Mouse (Mus musculus): ENCODE measurements around the gene Gm49661. TPM values are rescaled to one million over a fixed set of nuclear protein-coding genes. Genes with fewer than 3 reads are reported as not detected.
A peak's percentile ranks its signal among the peaks of the same experiment; 100 is the strongest.

The Gm49661 gene
- polyA plus RNA-seq, 1 experiment from 2014 or later, result not detected

DNA sequence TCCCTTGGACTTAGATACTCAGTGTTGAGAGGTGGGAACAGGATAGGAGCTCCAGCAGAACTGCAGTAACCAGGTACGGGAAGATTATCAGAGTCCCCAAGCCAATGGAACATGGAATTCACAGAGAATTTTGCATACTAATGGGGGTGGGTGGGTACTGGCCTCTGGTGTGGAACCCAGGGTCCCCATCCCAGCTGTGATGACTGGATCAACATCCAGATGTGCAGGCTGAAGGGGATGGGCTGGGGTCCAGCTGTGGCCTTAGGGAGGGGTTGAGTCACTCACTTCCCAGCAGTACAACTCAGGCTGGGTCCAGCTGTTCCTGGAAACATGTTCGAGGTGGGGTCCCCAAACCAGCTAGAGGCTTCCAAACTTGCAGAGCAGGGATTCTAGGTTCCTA, 18.7 kb upstream of the Gm49661 start:
- Histone ChIP-seq H3K4me1 (ENCODE audit: control insufficient read depth, insufficient read depth, low read length) (peaks cover 11% of the 10 kb centered on the region), H3K36me3 (replicated peaks; ENCODE audit: control insufficient read depth, insufficient read depth, low read depth, low read length) (no peaks in the 10 kb centered on the region), H3K9me3 (replicated peaks; ENCODE audit: control insufficient read depth, low read length) (no peaks in the 10 kb centered on the region), H3K4me2 (ENCODE audit: low read depth, low read length) (no peak overlapping the region), H3K4me3 (ENCODE audit: low read depth, low read length) (no peak overlapping the region), H3K9ac (replicated peaks; ENCODE audit: low read length) (no peak overlapping the region), H3K27me3 (ENCODE audit: control insufficient read depth, insufficient read depth, low read length) (no peaks in the 10 kb centered on the region), H3K27ac (replicated peaks; ENCODE audit: low read depth, low read length) (no peak overlapping the region)
- ATAC-seq (replicated peaks; ENCODE audit: insufficient number of reproducible peaks, low FRiP score, low TSS enrichment, low read depth) (no peak), DNase-seq (ENCODE audit: low spot score) (no peak)
- WGBS, result 79% methylated on average over 2 of the region's 2 CpGs

DNA sequence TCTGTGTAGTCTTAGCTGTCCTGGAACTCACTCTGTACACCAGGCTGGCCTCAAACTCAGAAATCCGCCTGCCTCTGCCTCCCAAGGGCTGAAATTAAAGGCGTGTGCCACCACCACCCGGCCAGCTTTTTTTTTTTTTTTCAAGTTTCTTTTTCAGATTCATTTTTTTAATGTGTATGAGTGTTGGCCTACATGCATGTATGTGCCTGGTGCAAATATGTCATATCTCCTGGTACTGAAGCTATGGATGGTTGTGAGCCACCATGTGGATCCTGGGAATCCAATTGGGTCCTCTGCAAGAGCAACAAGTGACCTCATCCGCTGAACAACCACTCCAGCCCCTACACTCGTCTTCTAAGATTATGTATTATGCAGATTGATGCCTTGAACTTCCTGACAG, 18.2 kb upstream of the Gm49661 start:
- Histone ChIP-seq H3K36me3 (replicated peaks; ENCODE audit: control insufficient read depth, insufficient read depth, low read depth, low read length) (no peaks in the 10 kb centered on the region), H3K4me3 (ENCODE audit: low read depth, low read length) (no peak overlapping the region), H3K4me2 (ENCODE audit: low read depth, low read length) (no peak overlapping the region), H3K9ac (replicated peaks; ENCODE audit: low read length) (no peak overlapping the region), H3K9me3 (replicated peaks; ENCODE audit: control insufficient read depth, low read length) (no peaks in the 10 kb centered on the region), H3K27ac (replicated peaks; ENCODE audit: low read depth, low read length) (no peak overlapping the region), H3K4me1 (ENCODE audit: control insufficient read depth, insufficient read depth, low read length) (peaks cover 11% of the 10 kb centered on the region), H3K27me3 (ENCODE audit: control insufficient read depth, insufficient read depth, low read length) (no peaks in the 10 kb centered on the region)
- 87% methylated on average over 5 of the region's 5 CpGs for WGBS
- ATAC-seq (replicated peaks; ENCODE audit: insufficient number of reproducible peaks, low FRiP score, low TSS enrichment, low read depth) (no peak), DNase-seq (ENCODE audit: low spot score) (no peak)

DNA sequence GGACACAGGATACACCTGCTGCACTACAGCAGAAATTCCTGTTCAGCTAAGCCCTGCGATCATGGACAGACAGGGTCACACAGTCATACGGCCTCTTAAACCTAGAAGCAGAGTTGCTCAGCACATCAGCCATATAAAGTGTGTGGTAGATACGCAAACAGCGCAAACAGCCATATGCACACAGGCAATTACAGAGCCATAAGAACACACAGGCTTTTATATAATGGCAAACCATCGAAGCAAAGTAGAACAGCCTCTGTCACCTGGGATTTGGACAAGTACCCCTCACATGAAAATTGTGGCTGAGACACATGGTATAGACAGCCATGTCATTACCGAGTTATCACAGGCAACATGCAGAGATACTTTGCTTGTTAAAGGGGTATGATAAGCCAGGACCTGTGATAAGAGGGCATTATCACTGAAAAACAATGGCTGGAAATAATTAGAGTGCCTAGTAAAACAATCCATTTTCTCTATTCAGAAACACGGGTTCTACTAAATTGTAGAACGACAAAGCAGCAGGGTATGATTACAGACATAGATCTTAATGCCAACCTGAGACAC, 17.2 kb upstream of the Gm49661 start:
- no peak for DNase-seq (ENCODE audit: low spot score)
- Histone ChIP-seq H3K9ac (replicated peaks; ENCODE audit: low read length) (peak overlapping the region; percentile 57), H3K4me3 (ENCODE audit: low read depth, low read length) (peak overlapping the region; percentile 44), H3K27me3 (ENCODE audit: control insufficient read depth, insufficient read depth, low read length) (no peaks in the 10 kb centered on the region), H3K4me1 (ENCODE audit: control insufficient read depth, insufficient read depth, low read length) (peaks cover 11% of the 10 kb centered on the region), H3K36me3 (replicated peaks; ENCODE audit: control insufficient read depth, insufficient read depth, low read depth, low read length) (no peaks in the 10 kb centered on the region), H3K4me2 (ENCODE audit: low read depth, low read length) (peak overlapping the region; percentile 99), H3K9me3 (replicated peaks; ENCODE audit: control insufficient read depth, low read length) (no peaks in the 10 kb centered on the region), H3K27ac (replicated peaks; ENCODE audit: low read depth, low read length) (no peak overlapping the region)
- no peak for ATAC-seq (replicated peaks; ENCODE audit: insufficient number of reproducible peaks, low FRiP score, low TSS enrichment, low read depth)
- 40% methylated on average over 8 of the region's 8 CpGs for WGBS

DNA sequence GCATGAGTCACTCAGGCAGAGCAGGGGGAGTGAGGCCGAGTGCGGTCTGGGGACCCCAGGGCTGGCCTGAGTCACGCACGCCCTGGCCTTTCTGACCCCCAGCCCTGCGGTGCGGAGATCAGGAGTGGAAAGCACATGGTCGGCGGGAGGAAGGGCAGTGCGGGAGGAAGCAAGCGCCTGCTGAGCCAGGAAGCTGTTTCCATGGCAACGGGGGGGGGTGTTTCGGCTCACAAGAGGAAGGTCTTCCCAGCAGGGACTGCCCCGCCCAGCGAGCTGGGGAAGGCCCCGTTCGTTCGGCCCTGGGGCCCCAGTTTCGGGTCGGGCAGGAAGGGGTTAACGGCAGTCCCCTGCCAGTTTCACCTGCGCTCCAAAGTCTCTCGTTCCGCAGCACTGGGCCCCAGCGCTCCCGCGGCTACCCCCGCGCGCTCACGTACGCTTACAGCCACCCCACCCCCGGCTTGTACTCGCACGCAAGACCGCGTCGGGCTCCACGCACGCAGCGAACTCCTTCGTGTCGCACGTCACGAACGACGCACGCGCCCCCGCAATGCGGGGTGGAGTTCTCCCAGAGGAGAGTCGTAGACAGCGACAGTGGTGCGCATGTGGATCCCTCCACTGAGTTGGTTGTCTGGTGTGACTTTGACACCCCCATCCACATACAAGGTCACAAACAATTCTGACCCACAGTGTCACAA, 16.6 kb upstream of the Gm49661 start:
- ATAC-seq (replicated peaks; ENCODE audit: insufficient number of reproducible peaks, low FRiP score, low TSS enrichment, low read depth), result no peak

DNA sequence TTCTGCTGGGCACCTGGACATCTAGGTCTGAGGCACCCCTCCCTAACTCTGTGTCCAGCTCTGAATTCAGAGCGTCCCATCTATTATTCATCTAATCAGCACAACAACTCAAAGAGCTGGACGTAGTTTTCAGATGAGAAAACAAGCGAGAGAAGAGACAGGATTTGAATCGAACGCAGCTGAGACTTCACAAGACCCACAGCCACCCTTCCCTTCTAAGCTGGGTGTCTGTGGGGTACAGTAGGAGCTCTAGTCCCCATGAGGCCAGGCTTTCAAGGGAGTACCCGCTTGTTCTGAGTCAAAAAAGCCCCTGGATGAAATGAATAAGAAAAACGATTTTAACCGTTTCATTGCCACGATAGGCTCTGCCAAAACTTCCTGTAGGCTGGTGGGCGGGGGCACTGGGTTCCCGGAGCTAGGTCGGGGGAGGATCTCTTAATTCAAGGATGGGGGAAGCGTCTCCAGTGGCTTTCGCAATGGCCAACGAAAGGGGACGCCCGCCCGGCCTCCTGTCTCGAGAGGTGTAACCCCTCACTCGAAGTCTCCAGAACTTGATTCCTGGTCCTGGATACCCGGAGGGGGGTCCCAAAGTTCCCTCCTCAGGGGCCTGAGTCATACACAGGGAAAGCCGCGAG, 15.9 kb upstream of the Gm49661 start:
- no peaks in the 10 kb centered on the region for H3K36me3 ChIP-seq (replicated peaks; ENCODE audit: control insufficient read depth, insufficient read depth, low read depth, low read length)
- peak overlapping the region; percentile 41; the same call in 1 of the 2 replicates for H3K27ac ChIP-seq (replicated peaks; ENCODE audit: low read depth, low read length)
- ATAC-seq (replicated peaks; ENCODE audit: insufficient number of reproducible peaks, low FRiP score, low TSS enrichment, low read depth), result no peak
- H3K27me3 ChIP-seq (ENCODE audit: control insufficient read depth, insufficient read depth, low read length), result peaks cover 3% of the 10 kb centered on the region; the same call in 1 of the 2 replicates
- peaks cover 15% of the 10 kb centered on the region for H3K4me1 ChIP-seq (ENCODE audit: control insufficient read depth, insufficient read depth, low read length)
- H3K9me3 ChIP-seq (replicated peaks; ENCODE audit: control insufficient read depth, low read length), result no peaks in the 10 kb centered on the region
- peak overlapping the region; percentile 57 for H3K9ac ChIP-seq (replicated peaks; ENCODE audit: low read length)
- H3K4me3 ChIP-seq (ENCODE audit: low read depth, low read length), result peak overlapping the region; percentile 44
- 0% methylated on average over 23 of the region's 23 CpGs for WGBS
- peak overlapping the region; percentile 99 for H3K4me2 ChIP-seq (ENCODE audit: low read depth, low read length)
- peak; percentile 57 for DNase-seq (ENCODE audit: low spot score)

More for the DNA sequence above, 16.6 kb upstream of the Gm49661 start:
- 0% methylated on average over 53 of the region's 53 CpGs for WGBS
- H3K4me1 ChIP-seq (ENCODE audit: control insufficient read depth, insufficient read depth, low read length), result peaks cover 13% of the 10 kb centered on the region
- H3K27me3 ChIP-seq (ENCODE audit: control insufficient read depth, insufficient read depth, low read length), result no peaks in the 10 kb centered on the region
- H3K4me3 ChIP-seq (ENCODE audit: low read depth, low read length), result peak overlapping the region; percentile 44
- no peaks in the 10 kb centered on the region for H3K36me3 ChIP-seq (replicated peaks; ENCODE audit: control insufficient read depth, insufficient read depth, low read depth, low read length)
- H3K9me3 ChIP-seq (replicated peaks; ENCODE audit: control insufficient read depth, low read length), result no peaks in the 10 kb centered on the region
- H3K27ac ChIP-seq (replicated peaks; ENCODE audit: low read depth, low read length), result 0 out of 2 replicates have a peak overlapping the region, but pooled peaks have one; percentile 28
- peak overlapping the region; percentile 99 for H3K4me2 ChIP-seq (ENCODE audit: low read depth, low read length)
- peak overlapping the region; percentile 57 for H3K9ac ChIP-seq (replicated peaks; ENCODE audit: low read length)
- DNase-seq (ENCODE audit: low spot score), result peak; percentile 89

DNA sequence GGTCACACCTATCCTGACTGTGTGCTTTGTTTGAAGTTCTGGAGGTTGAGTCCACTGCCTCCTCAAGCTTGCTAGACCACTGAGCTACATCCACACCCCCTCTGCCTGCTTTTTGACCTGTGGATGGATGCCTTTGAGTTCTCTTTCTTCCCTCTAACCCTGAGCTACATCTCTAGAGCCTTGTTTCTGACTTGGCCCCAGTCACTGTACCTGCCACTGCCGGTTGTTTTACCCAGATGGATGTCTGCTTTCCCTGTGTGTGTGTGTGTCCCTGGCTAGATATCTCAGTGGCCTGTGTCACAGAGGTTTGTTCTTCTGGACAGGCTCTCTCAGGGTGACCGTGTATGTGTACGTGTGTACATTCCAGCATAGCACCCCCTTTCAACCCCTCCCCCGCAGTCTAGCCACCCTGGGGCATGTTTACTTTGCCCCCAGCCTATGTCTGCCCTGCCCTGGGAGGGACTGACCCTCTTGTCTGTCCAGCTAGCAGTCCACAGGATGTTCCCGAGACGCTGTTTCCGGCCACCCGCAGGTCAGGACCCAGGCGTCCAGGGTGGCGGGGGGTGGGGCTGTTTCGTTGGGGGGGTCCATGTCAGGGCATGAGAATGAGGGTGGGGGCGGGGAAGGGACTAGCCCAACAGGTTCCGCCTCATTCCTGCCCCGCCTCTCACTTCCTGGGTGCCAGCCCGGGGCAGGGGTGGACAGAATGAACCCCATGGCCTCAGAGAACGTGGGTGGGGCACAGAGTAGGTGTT, 15.2 kb upstream of the Gm49661 start:
- H3K4me2 ChIP-seq (ENCODE audit: low read depth, low read length), result peak overlapping the region; percentile 99
- peaks cover 3% of the 10 kb centered on the region; the same call in 1 of the 2 replicates for H3K27me3 ChIP-seq (ENCODE audit: control insufficient read depth, insufficient read depth, low read length)
- peak overlapping the region; percentile 41 for H3K27ac ChIP-seq (replicated peaks; ENCODE audit: low read depth, low read length)
- peaks cover 17% of the 10 kb centered on the region for H3K4me1 ChIP-seq (ENCODE audit: control insufficient read depth, insufficient read depth, low read length)
- ATAC-seq (replicated peaks; ENCODE audit: insufficient number of reproducible peaks, low FRiP score, low TSS enrichment, low read depth), result no peak
- no peaks in the 10 kb centered on the region for H3K9me3 ChIP-seq (replicated peaks; ENCODE audit: control insufficient read depth, low read length)
- H3K36me3 ChIP-seq (replicated peaks; ENCODE audit: control insufficient read depth, insufficient read depth, low read depth, low read length), result no peaks in the 10 kb centered on the region
- no peak for DNase-seq (ENCODE audit: low spot score)
- H3K4me3 ChIP-seq (ENCODE audit: low read depth, low read length), result peak overlapping the region; percentile 44; the same call in 1 of the 2 replicates
- 5% methylated on average over 16 of the region's 16 CpGs for WGBS
- H3K9ac ChIP-seq (replicated peaks; ENCODE audit: low read length), result no peak overlapping the region; the same call in 1 of the 2 replicates

DNA sequence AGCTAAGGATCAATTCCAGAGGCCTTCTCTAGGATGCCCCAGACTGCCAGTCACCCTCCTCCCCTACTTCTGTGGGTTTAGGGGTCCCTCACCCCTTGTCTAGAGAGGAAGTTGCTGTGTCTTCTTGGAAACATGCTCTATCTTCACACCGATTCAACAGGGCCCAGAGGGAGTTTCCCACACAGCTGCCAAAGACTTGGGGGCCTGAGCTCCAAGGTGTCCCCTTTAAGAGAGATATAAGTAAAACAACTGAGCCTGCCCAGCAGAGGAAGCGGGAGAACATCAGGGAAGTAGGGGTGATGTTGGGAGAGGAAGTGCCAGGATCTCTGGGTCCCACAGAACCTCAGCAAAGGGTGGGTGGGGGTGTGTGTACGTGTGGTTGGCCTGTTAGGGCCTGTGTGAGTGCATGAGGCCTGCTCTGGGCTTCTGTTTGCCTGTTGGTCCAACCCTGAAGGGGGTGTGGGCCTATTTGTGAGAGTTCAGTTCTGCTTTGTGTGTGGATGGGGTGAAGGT, 13.3 kb upstream of the Gm49661 start:
- DNase-seq (ENCODE audit: low spot score) (no peak), ATAC-seq (replicated peaks; ENCODE audit: insufficient number of reproducible peaks, low FRiP score, low TSS enrichment, low read depth) (no peak)
- Histone ChIP-seq H3K4me1 (ENCODE audit: control insufficient read depth, insufficient read depth, low read length) (peaks cover 24% of the 10 kb centered on the region), H3K27ac (replicated peaks; ENCODE audit: low read depth, low read length) (no peak overlapping the region), H3K27me3 (ENCODE audit: control insufficient read depth, insufficient read depth, low read length) (peaks cover 15% of the 10 kb centered on the region), H3K4me3 (ENCODE audit: low read depth, low read length) (no peak overlapping the region), H3K9me3 (replicated peaks; ENCODE audit: control insufficient read depth, low read length) (no peaks in the 10 kb centered on the region), H3K4me2 (ENCODE audit: low read depth, low read length) (no peak overlapping the region), H3K9ac (replicated peaks; ENCODE audit: low read length) (no peak overlapping the region), H3K36me3 (replicated peaks; ENCODE audit: control insufficient read depth, insufficient read depth, low read depth, low read length) (no peaks in the 10 kb centered on the region)
- WGBS, result 64% methylated on average over 3 of the region's 3 CpGs
